Mouse (Mus musculus): ENCODE measurements around the gene Wfdc5. TPM values are rescaled to one million over a fixed set of nuclear protein-coding genes. Genes with fewer than 3 reads are reported as not detected.

Gene Wfdc5
- total RNA-seq, 1 experiment from 2014 or later, result not detected

DNA sequence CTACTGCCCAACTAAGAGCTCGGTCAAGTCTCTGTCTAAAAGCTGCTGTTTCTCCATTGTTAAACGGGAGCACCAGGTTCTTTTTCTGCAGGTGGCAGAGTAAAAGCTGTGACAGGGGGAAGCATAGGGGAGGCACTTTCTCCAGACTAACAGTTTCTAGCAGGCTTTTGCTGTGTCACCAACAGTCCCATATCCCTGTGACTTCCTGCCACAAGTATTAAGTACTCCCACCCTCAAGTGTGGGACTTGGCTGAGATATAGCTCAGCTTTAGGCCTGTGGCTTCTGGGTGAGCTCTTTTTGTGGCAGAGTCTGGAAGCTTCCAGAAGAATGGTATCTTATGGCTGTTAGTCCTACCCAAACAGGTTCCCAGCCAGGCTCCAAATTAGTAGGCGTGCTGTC lies 6.7 kb downstream of the Wfdc5 start:
- ATAC-seq (replicated peaks; ENCODE audit: low read depth, poor library complexity, severe bottlenecking), result peak; percentile 77

DNA sequence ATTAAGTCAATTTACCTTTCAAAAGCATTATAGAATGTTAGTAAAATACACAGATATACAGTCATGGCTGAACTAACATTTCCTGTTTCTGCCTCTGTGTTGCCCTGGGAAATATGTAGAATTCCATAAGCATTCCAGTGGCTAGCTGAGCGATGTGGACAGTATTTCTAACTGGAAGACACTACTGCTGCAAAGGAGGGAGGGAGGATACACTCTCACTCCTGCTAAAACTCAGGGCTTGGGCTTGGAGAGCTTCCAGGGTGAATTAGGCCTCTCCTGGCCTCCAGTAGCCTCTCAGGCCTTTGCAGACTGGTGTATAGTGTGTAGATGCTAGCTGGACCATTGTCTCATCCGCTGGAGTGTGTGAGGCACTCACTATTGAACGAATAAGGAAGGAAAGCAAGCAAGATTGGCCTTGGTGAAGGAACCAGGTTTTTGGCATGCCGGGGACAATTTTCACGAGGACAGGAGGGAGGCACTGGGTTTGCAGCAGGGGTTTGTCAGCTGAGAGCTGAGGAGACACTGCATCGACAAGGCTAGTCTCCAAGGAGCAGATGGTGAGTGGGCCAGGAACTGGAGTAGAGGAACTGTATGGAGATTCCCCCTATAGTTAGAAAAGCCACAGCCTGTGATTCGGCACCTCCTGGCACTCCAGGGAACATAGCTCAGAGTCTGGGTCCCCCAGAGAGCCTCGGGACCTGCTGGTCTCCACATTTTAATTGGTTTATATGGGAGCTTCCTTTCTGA lies 7.7 kb downstream of the Wfdc5 start:
- no peak for ATAC-seq (replicated peaks; ENCODE audit: low read depth, poor library complexity, severe bottlenecking)

DNA sequence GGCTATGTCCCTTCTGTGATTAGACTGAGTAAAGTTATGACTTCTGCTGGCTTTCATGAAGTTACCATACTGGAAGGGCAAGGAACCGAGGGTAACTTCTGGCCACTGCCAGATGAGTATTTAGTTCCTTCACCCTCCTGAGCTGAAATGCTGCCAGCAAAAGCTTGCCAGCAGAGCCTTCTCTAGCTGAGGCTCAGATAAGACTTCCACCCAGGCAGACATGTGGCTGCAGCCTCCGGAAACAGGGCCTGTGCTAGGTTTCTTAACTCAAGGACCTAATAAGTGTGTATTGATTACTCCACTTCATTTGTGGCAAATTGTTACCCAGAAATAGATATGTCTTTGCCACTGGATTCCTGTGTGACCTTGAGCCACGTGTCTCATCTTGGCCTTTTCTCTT lies 9.1 kb downstream of the Wfdc5 start:
- peak; percentile 61 for ATAC-seq (replicated peaks; ENCODE audit: low read depth, poor library complexity, severe bottlenecking)

DNA sequence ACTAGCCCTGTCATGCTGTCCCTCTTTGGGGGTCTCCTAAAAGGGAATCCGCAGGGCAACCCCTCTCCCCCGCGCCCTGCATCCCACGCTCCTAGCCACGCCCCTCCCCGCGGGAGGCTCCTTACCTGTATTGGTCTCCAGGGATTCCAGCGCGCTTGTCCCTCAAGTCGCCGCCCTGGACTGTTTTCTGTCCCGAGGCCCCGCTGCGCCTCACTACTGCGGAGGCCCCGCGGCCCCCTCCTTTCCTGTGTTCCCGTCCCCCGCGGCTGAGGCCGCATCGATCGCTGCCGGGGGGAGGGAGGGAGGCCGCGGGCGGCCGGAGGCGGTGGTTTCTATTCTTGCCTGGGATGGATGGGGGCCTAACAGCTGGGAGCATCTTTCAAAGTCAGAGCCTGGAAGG lies 11.6 kb downstream of the Wfdc5 start, which contains the start of gene Kcns1:
Gene Kcns1 (minus strand): TSS at position 212 of the 400 bp plus-strand sequence.
- no peak for ATAC-seq (replicated peaks; ENCODE audit: low read depth, poor library complexity, severe bottlenecking)

DNA sequence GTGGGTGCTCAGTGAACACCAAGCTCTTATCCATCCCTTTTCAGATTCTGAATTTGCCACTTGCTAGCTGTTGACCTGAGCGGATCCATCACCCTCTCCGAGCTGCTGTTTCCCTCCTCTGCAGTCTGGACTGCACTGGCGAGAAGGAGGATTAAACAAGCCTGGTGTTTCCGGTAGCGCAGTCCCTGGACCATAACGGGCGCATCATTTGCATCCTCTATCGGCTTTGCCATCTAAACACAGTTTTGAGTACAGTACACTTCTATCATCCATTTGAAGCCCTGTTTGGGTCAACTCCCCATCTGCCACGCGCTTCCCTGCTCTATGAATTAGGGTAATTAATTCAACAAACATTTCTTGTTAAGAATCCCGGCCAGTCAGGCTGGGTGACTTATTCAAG lies 12.2 kb downstream of the Wfdc5 start:
- no peak for ATAC-seq (replicated peaks; ENCODE audit: low read depth, poor library complexity, severe bottlenecking)

DNA sequence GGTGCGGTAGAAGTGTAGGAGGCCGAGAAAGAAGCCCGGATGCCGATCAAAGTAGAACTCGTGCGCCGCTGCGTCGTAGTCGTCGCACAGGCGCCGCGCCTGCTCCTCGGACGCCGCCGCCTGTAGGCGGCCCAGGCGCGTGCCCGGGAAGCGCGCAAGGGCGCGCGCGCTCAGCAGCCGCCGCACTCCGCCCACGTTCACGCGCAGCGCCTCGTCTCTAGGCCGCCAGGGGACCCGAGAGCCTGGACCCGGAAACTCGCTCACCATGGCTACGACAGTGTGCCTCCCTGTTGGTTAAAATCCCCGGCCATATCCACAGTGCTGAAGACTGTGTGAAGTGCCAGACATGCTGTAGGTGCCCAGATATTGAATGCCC lies 14.0 kb downstream of the Wfdc5 start:
- ATAC-seq (replicated peaks; ENCODE audit: low read depth, poor library complexity, severe bottlenecking), result peak; percentile 39

DNA sequence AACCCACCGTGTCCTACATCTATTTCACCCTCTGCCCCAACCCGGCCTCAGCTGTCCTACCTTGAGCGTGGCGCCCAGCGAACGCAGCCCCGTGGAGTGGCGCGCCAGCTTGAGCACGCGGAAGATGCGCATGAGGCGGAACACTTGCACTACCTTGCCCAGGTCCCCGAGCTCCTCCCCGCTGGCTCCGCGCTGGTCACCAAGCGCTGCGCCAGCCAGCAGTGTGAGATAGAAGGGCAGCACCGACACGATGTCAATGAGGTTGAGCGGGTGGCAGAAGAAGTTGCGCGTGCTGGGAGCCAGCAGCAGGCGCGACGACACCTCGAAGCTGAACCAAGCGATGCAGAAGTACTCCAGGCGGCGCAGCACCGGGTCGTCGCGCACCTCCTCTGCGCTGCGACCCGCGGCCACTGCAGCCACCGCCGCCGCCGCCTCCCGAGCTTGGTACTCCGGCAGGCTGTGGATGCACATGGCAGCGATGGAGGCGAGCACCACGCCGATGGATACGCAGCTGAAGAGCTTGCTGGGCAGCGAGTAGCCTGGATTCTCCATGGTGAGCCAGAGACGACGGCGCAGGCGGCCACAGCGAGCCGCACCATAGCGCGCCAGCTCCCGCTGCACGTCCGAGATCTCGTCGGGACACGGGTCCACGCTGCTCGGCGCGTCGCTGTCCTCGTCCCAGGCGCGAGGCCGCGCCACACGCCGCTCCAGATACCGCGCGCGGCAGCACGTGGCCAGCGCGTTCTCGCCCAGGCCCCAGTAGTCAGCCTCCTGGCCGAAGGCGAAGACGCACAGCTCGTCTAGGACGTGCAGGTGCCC lies 14.6 kb downstream of the Wfdc5 start:
- ATAC-seq (replicated peaks; ENCODE audit: low read depth, poor library complexity, severe bottlenecking), result peak; percentile 19

DNA sequence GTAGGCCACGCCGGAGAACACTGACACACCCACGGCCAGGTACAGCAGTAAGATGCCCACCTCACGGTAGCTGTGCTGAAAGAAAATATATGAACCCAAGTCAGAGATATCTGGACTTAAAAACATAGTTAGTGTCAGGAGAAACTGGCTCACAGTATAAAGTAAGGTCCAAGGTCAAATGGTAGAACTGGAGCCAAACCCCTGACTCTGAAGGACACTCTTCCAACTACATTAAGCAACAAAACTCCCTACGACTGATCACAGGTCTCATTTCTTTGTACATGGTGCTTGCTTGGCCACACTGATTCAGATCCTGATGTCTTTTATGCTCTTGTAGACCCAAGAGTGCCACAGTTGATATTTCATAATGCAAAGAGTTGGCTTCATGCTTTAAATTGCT lies 17.6 kb downstream of the Wfdc5 start:
- no peak for ATAC-seq (replicated peaks; ENCODE audit: low read depth, poor library complexity, severe bottlenecking)

DNA sequence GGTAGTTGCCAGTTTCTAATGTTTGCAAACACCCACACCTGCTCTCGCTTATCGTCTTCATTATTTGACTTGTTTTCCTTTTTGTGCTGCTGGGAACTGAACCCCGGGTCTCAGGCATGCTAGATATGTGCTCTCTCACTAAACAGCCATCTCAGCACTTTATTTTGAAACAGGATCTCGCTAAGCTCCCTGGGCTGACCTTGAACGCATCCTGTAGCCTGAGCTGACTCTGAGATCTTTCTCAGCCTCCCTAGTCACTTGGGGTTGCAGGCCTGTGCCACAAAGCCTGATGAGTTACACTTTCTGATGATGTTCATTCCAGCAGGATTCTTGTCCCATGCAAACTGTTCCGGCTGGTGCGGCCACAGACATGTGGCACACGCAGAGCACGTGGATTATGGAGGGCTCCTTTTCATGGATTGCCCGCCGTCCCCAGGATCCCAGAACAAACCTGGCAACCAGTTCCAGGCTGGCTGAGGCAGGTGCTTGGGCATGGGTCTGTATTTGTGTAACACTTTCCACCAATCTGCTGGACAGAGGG lies 21.0 kb downstream of the Wfdc5 start:
- ATAC-seq (replicated peaks; ENCODE audit: low read depth, poor library complexity, severe bottlenecking), result no peak

DNA sequence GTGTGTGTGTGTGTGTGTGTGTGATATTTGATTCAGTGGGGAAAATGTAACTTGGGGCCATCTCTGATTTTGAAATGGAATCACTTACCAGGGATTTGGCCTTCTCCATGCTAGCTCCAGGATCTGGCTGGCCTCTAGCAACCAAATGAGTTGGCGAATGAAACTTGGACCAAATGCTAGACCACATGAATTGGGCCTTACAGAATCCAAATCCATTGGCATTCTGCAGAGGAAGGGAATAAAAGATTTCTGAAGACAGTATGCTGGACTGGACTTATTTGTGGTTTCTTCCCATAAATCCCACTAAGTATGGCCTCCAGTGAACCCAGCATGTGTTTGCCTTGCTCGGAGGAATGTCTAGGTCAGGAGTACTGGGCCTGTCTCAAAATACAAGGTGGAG lies 23.7 kb downstream of the Wfdc5 start:
- ATAC-seq (replicated peaks; ENCODE audit: low read depth, poor library complexity, severe bottlenecking), result no peak

DNA sequence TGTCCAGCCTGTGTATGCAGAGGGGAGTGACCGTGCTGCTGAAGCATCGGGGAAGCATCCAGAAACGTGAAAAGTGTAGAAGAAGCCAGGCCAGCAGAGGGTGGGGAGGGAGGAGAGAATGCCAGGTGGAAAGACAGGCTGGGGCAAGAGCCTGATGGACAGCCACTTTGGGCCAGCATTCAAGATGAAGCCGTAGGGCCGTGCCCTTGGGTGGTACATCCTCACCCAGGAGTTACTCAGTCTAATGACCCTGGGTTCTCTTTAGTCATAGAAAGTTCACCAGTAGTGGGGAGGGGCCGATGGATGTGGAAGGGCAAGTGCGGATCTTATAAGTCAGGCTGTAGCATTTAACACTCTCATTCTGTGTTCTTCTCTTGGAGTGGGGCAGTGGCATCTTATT lies 26.4 kb downstream of the Wfdc5 start:
- no peak for ATAC-seq (replicated peaks; ENCODE audit: low read depth, poor library complexity, severe bottlenecking)

DNA sequence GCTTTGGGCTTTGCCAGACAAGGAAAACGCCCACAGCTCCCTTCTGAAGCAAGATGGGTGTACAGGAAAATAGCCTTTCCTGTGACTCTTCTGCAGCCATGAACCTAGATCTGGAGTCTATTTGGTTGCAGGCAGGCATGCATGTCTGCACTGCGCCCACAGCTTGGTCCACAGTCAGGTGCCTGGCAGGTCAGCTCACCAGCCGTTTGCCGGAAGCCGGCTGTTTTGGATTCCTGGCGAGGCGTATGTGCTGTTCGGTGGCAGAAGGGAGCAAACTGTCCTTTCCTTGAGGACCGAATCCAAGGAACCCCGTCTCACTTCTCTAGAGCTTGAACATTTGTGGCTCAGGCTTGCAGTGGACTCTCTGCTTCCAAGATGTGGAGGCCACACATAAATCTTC lies 28.5 kb downstream of the Wfdc5 start:
- ATAC-seq (replicated peaks; ENCODE audit: low read depth, poor library complexity, severe bottlenecking), result no peak

DNA sequence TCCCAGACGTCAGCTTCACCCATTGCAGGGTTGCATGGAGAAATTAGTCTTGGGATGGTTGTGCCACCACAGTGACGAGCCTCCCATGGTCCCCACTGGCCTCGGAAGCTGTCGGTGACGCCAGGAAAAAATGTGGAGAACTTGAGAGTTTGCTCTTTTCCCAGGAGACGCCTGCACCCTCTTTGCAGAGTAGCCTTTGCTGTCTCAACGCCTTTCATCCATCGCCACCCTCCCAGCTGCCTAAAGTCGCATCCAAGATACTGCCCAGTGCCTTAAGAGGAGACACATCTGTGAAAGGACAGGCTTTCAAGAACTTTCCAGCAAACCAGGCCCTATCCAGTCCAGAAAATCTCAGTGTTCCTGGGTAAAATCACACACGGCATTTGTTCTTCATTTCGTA lies 30.2 kb downstream of the Wfdc5 start:
- ATAC-seq (replicated peaks; ENCODE audit: low read depth, poor library complexity, severe bottlenecking), result no peak

DNA sequence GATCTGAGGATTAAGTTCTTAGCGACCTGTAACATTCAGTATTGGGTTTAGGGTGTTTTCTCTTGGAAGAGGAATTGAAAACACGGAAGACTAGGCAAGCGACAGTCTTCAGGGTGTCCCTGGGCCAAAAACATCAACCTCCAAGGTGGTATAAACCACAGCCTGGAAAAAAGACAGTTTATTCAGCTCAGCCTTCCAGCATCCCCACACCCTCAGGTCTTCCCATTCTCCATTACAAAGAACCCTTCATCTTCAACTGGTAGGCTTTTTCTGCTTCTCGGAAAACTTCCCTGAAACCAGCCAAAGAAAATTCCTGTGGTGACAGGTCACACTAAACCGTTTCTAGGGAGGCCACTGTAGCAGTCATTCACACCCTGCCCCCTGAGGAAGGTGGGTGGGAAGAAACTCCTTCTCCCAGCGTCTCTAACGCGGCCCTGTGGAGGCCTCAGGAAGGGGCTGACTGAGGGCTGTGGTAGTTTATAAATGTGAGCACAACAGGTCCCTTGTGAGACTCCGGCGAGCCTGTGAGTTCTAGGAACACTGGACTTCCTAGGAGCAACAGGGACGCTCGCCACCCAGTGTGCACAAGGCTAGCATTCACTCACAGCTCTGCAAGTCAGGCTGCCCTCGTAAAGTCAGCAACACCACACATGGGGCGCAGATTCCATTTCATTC lies 32.3 kb downstream of the Wfdc5 start:
- no peak for ATAC-seq (replicated peaks; ENCODE audit: low read depth, poor library complexity, severe bottlenecking)

DNA sequence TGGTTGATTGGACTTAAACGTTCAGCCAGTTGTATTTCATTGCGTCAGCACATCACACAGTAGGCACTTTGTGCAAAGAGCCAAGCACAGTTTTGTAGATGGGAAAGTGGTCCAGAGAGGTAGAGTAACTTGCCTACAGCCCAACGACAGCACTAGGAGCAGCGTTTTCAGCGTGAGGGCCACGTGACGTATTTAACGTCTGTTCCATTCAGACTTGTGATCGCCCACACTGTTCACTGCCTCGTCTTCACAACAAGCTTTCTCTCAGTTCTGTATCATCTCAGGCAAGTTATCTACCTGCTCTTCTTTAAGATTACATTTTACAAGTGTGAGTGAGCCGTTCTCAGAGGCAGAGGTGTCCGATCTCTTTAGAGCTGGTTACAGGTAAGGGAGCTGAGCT lies 36.0 kb downstream of the Wfdc5 start:
- no peak for ATAC-seq (replicated peaks; ENCODE audit: low read depth, poor library complexity, severe bottlenecking)

DNA sequence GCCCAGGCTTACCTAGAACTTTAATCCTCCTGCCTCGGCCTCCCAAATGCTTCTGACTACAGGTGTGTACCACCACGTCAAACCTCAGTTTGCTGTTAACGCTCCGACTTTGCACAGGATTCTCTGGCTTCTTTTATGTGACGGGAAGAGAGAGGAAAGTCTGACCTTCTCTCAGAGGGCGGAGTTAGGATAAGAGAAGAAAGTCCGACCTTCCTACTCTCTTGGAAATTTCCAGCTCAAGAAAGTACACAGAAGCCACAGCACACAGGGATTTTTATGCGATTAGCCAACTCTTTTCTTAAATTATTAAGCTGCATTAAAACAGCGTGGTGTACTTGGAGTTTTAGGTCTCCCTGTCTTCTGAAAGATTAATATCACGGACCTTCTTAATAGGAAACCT lies 38.0 kb downstream of the Wfdc5 start:
- ATAC-seq (replicated peaks; ENCODE audit: low read depth, poor library complexity, severe bottlenecking), result no peak

DNA sequence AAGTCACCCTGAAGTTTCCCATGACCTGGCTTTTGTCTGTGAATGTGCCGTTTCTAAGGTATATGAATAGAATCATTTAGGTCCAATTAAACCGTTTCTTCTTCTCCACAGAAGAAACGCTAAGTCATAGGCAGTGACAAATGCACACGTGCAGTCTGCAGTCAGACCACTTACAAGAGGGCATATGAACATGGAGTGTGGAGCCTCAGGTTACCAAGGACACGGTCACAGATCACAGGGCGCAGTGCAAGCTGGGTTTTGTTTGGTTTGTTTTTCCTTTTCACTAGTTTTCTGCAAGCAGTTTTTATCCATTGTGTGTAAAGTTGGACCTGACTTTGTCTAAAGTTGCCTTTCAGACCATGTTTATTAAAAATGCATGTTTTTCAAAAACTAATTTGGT lies 38.5 kb downstream of the Wfdc5 start:
- no peak for ATAC-seq (replicated peaks; ENCODE audit: low read depth, poor library complexity, severe bottlenecking)

DNA sequence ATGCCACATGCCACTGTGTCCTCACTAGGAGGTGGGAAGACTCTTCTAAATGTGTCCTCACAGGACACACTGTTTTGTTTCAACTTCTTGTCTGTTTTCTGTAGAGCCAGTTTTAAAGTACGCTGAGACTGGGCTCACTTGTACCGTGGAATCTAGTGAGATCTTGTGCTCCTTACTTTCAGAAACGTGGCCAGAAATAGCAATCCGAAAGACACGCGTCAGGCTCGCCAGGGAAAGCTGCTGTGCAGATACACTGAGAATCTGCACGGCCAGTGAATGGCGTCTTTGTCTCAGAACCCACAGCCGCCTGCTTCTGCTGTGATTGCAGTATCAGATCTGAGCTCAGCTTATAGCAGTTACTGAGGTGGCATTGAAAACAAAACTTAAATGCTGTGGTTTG lies 40.5 kb downstream of the Wfdc5 start:
- no peak for ATAC-seq (replicated peaks; ENCODE audit: low read depth, poor library complexity, severe bottlenecking)

DNA sequence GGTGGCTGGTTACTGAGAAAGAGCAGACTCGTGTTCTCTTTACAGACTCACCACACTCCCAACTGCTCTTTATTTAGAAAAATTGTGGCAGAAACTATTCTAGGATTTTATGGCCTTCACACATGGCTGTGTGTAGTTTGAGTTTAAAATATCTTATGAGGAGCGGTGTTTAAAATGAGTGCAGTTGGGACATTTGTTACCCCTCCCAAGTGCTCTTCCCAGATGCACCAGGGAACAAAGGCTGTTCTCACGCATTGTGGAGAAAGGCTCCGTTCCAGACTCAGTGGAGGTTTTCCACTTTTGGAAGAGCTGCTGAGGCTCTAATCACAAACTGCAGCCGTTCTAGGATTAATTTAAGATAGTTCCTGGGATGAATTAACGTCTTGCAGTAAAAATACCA lies 44.8 kb downstream of the Wfdc5 start:
- ATAC-seq (replicated peaks; ENCODE audit: low read depth, poor library complexity, severe bottlenecking), result no peak

DNA sequence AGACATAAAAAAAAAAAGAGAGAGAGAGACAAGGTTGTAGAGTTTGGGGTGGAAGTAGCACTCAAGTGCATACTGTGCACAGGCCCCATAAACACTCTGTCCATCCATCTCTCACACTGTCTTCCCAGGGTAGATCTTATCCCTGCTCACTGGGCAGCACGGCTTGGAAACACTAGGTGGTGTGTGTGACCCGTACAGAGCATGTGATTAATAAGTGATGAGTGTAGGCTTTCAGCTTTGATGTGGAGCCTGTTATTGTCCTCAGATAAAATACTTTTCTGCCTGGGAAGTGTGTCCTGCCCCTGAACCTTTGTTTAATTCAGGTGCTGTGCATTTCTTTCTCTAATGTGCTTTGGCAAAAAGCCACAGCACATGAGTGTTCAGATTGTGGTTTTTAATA lies 46.1 kb downstream of the Wfdc5 start:
- peak; percentile 46; the same call in 1 of the 2 replicates for ATAC-seq (replicated peaks; ENCODE audit: low read depth, poor library complexity, severe bottlenecking)

DNA sequence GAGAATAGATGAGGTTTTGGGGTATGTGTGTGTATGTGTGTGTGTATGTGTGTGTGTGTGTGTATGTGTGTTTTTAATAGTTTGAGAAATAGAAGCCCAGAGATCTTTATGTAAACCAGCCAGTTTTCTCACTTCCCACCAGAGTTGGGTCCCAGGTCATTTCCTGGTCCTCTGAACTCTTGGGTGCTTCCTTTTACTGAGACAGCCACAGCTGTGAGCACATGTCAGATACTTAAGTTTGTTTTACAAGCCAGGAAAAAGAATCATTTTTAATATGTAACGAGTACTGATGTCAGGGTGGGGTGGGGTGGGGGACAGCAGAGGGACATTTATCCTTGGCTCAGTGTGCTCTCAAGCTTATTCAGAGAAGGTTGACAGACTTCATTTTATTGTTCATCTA lies 47.2 kb downstream of the Wfdc5 start:
- ATAC-seq (replicated peaks; ENCODE audit: low read depth, poor library complexity, severe bottlenecking), result no peak
